Mouse (Mus musculus) kidney, postnatal 0 days (tissue): ENCODE results near the gene Gdpd5. TPM values are rescaled to one million over a fixed set of nuclear protein-coding genes. Genes with fewer than 3 reads are reported as not detected.
A peak's percentile ranks its signal among the peaks of the same experiment; 100 is the strongest.

Experiments used
- ATAC-seq: fragments of 200-750 bp; cut with Nextera tagmentation; replicated peaks from 2 replicates; pipeline ENCODE4 v1.8.0; 2017; ENCODE audit warnings: low read depth, moderate number of reproducible peaks, moderate TSS enrichment, moderate library complexity; ENCODE audit not compliant: low FRiP score
- DNase-seq: peaks from one replicate; pipeline ENCODE4 v3.0.0-alpha.2; 2016; ENCODE audit warnings: low spot score
- H3K27ac ChIP-seq: fragments of 300-500 bp; sonication (generic); 2 replicates; pipeline ENCODE4 v1.5.1; 2014; ENCODE audit warnings: mild to moderate bottlenecking
- H3K27me3 ChIP-seq: fragments of 300-500 bp; sonication (generic); 2 replicates; pipeline ENCODE4 v1.6.1; 2014; ENCODE audit warnings: low read length, mixed read lengths; ENCODE audit not compliant: insufficient read depth
- H3K36me3 ChIP-seq: fragments of 300-500 bp; sonication (generic); 2 replicates; pipeline ENCODE4 v1.6.1; 2014; ENCODE audit warnings: low read length, mixed read lengths; ENCODE audit not compliant: insufficient read depth
- H3K4me1 ChIP-seq: fragments of 300-500 bp; sonication (generic); replicated peaks from 2 replicates; pipeline ENCODE4 v1.6.1; 2014; ENCODE audit warnings: antibody characterized with exemption, low read length, mixed read lengths; ENCODE audit not compliant: insufficient read depth
- H3K4me2 ChIP-seq: fragments of 300-500 bp; sonication (generic); 2 replicates; pipeline ENCODE4 v1.6.1; 2014; ENCODE audit warnings: mild to moderate bottlenecking, low read length, moderate library complexity, mixed read lengths
- H3K4me3 ChIP-seq: fragments of 300-500 bp; sonication (generic); replicated peaks from 2 replicates; pipeline ENCODE4 v1.5.1; 2014; ENCODE audit warnings: low read depth, low read length
- H3K9ac ChIP-seq: fragments of 300-500 bp; sonication (generic); 2 replicates; pipeline ENCODE4 v1.6.1; 2014; ENCODE audit warnings: low read depth, low read length
- H3K9me3 ChIP-seq: fragments of 300-500 bp; sonication (generic); replicated peaks from 2 replicates; pipeline ENCODE4 v1.6.1; 2016; ENCODE audit warnings: low read length, inconsistent platforms, mixed read lengths
- CTCF ChIP-seq: IDR thresholded peaks from 2 replicates; pipeline ENCODE4 v1.5.1; 2016; ENCODE audit warnings: antibody characterized with exemption, low read depth, mild to moderate bottlenecking, moderate library complexity
- WGBS: fragments of 180-500 bp; shearing (Covaris S2); extraction: QIAGEN DNeasy Blood & Tissue Kit; methylation state at CpG from one replicate; pipeline ENCODE4 v1.1.7; 2014; 5-methylcytosine and 5-hydroxymethylcytosine counted together
- polyA plus RNA-seq: library from polyadenylated mRNA; unstranded; fragments of >200 nt; fragmentation: Nextera tagmentation; extraction: Ambion mirVana; gene quantifications from 2 replicates; pipeline ENCODE4 v1.2.1, GENCODE M21; 2015

Gdpd5 gene
- polyA plus RNA-seq, 1 experiment from 2014 or later: 11.8 TPM

DNA sequence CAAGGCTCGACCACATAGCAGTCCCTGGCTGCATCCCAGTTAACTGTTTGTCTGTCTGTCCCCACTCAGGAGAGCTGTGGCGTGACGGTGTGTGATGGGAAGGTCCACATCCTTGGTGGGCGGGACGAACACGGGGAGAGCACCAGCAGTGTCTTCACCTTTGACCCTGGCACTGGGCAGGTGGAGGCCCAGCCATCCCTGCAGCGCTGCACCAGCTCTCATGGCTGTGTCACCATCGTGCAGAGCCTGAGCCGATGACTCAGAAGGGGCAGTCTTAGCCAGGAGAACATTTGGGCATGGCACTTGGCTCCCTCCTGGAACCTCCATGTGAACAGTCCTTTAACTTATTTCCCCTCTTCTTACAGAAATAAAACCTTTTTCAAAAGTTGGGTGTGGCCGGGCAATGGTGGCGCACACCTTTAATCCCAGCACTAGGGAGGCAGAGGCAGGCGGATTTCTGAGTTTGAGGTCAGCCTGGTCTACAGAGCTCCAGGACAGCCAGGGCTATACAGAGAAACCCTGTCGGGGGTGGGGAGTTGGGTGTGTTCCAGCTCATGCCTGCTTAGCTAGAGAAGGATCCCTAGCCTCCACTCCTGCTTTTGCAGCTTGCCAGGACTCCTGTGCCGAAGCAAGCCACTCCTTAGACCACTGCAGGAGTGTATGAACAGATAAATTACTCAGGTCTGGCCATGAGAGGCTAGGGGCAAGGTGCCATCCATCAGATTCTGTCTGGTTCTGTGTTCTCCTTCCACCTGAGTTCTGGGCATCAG, 92.6 kb downstream of the Gdpd5 start:
- Histone ChIP-seq H3K9ac (no peak overlapping the region), H3K36me3 (peaks cover 13% of the 10 kb centered on the region; the same call in 1 of the 2 replicates), H3K4me2 (no peak overlapping the region), H3K9me3 (no peaks in the 10 kb centered on the region), H3K4me3 (no peak overlapping the region), H3K27me3 (no peaks in the 10 kb centered on the region), H3K4me1 (peaks cover 6% of the 10 kb centered on the region), H3K27ac (no peak overlapping the region)
- TF ChIP-seq CTCF: no peak
- ATAC-seq: no peak
- 75% methylated on average over 14 of the region's 14 CpGs for WGBS
- no peak for DNase-seq

DNA sequence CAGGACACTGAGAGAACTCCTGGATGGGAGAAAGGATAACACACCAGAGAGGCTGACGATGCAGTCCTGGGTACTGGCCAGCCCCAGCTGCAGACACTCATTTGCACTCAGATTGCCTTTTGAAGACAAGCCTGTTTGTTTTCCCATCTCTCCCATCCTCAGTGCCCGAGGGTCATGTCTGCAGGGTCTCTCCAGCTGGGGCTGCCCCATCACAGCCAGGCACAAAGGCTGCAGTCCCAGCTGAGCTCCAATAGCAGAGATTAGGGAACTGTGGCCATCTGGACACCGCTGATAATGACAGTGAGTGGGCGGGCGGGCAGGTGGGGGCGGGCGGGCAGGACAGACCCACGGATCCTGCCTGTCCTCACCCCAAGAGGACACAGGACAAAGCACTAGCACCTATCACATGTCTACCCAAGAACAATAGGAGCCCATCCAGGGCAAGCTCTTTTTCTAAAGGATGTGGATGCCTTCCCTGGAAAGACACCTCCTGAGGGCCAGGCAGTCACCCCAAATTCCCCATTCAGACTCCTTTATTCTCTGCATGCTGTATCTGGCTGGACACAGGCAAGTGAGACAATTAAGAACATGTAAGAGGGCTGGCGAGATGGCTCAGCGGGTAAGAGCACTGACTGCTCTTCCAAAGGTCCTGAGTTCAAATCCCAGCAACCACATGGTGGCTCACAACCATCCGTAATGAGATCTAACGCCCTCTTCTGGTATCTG, 93.8 kb downstream of the Gdpd5 start:
- Histone ChIP-seq H3K27me3 (no peaks in the 10 kb centered on the region), H3K27ac (no peak overlapping the region), H3K9me3 (no peaks in the 10 kb centered on the region), H3K4me2 (no peak overlapping the region), H3K4me3 (no peak overlapping the region), H3K9ac (no peak overlapping the region), H3K4me1 (no peaks in the 10 kb centered on the region; the same call in none of the 2 replicates), H3K36me3 (peaks cover 24% of the 10 kb centered on the region)
- ATAC-seq (no peak), DNase-seq (no peak)
- whole genome bisulfite sequencing: 58% methylated on average over 12 of the region's 12 CpGs
- TF ChIP-seq CTCF: 0 out of 2 replicates have a peak, but pooled peaks have one; percentile 9

GRCm38 (mm10) chr7:99475562-99475911, 94.3 kb downstream of the Gdpd5 start:
- Histone ChIP-seq H3K4me3 (no peak overlapping the region), H3K27me3 (no peaks in the 10 kb centered on the region), H3K9ac (no peak overlapping the region), H3K27ac (no peak overlapping the region), H3K36me3 (peaks cover 30% of the 10 kb centered on the region), H3K4me2 (no peak overlapping the region), H3K4me1 (no peaks in the 10 kb centered on the region; the same call in none of the 2 replicates), H3K9me3 (no peaks in the 10 kb centered on the region)
- DNase-seq: no peak
- no peak for ATAC-seq
- no peak for TF ChIP-seq CTCF
- WGBS: 87% methylated on average over 2 of the region's 2 CpGs

DNA sequence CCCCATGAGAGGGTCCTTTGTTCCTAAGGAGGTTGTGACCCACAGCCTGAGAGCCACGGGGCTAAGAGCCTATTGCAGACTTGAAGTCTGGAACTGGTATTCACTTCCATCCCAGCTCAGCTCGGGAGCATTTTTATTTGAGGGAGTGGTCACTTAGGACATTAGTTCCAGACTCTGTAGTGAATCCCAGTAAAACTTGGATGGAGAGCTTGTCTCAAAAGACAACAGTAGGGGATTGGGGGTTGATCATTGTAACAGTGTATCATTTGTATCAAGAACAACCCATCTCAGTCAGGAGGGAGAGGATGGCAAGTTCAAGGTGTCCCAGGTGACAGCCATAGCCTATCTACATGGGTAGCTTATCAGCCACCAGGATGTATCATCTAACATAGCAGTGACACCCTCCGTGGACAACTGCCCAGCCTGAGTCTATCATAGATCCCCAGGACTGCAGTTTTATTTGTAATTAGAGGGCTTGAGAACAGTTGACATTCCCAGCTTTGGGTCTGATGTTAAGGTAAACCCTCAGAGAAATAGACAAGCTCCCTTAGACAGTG, 95.4 kb downstream of the Gdpd5 start:
- Histone ChIP-seq H3K27me3 (no peaks in the 10 kb centered on the region), H3K9ac (no peak overlapping the region), H3K36me3 (peaks cover 35% of the 10 kb centered on the region), H3K27ac (no peak overlapping the region), H3K4me2 (no peak overlapping the region), H3K4me3 (no peak overlapping the region), H3K9me3 (no peaks in the 10 kb centered on the region), H3K4me1 (peaks cover 3% of the 10 kb centered on the region)
- ATAC-seq (no peak), DNase-seq (no peak)
- 45% methylated on average over 3 of the region's 3 CpGs for WGBS
- TF ChIP-seq CTCF: no peak

DNA sequence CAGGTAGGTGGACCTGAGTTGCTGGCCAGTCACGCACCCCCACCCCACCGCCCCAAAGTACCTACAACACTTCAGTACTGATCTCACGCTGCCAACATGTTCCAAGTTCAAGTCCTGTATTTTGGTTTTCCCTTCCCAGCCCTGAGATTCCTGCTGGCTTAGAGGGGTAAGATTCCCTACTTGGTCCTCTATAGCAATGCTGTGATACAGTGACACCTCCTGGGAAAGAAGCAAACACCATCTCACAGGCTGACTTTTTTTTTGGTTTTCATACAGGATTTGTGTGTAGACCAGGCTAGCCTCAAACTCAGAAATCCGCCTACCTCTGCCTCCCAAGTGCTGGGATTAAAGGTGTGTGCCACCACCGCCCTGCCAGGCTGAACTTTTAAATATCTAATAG, 96.0 kb downstream of the Gdpd5 start:
- Histone ChIP-seq H3K27me3 (no peaks in the 10 kb centered on the region), H3K4me1 (peaks cover 9% of the 10 kb centered on the region), H3K4me2 (no peak overlapping the region), H3K27ac (no peak overlapping the region), H3K36me3 (peaks cover 40% of the 10 kb centered on the region), H3K9me3 (no peaks in the 10 kb centered on the region), H3K9ac (no peak overlapping the region), H3K4me3 (no peak overlapping the region)
- ATAC-seq (no peak), DNase-seq (peak; percentile 29)
- peak; percentile 35; the same call in 1 of the 2 replicates for TF ChIP-seq CTCF
- 87% methylated on average over 5 of the region's 5 CpGs for WGBS

DNA sequence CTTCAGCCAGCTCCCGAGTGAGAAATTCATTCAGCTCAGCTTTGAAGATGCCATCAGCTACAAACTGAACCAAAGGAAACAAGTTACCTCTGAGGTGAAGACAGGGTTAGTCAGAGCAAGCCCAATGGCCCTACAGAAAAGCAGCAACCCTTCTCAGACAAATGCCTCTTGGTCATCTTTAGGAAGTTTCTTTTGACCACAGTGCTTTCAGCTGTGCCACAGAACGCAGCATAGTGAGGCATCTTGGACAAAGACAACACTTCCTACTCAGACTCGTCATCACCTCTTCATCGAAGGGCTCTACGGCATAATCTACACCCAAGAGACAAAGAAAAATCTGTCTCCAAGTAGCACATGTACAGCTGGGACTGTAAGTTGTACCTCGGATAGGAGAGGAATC, 101.4 kb downstream of the Gdpd5 start:
- Histone ChIP-seq H3K27me3 (no peaks in the 10 kb centered on the region), H3K36me3 (peaks cover 38% of the 10 kb centered on the region), H3K4me1 (peaks cover 11% of the 10 kb centered on the region), H3K9me3 (no peaks in the 10 kb centered on the region), H3K27ac (peak overlapping the region; percentile 86), H3K4me2 (peak overlapping the region; percentile 83), H3K4me3 (peak overlapping the region; percentile 72), H3K9ac (peak overlapping the region; percentile 72)
- DNase-seq (no peak), ATAC-seq (no peak)
- under 1% methylated on average over 6 of the region's 6 CpGs for WGBS
- TF ChIP-seq CTCF: no peak
